Mouse (Mus musculus): ENCODE measurements around the gene Pax2. TPM values are rescaled to one million over a fixed set of nuclear protein-coding genes. Genes with fewer than 3 reads are reported as not detected.

The Pax2 gene
- polyA plus RNA-seq (2014; fragmentation: Illumina TruSeq; extraction: RNeasy Lipid Tissue Mini Kit (QIAGEN cat#74804); ENCODE audit: low read depth, low replicate concordance) = not detected

DNA sequence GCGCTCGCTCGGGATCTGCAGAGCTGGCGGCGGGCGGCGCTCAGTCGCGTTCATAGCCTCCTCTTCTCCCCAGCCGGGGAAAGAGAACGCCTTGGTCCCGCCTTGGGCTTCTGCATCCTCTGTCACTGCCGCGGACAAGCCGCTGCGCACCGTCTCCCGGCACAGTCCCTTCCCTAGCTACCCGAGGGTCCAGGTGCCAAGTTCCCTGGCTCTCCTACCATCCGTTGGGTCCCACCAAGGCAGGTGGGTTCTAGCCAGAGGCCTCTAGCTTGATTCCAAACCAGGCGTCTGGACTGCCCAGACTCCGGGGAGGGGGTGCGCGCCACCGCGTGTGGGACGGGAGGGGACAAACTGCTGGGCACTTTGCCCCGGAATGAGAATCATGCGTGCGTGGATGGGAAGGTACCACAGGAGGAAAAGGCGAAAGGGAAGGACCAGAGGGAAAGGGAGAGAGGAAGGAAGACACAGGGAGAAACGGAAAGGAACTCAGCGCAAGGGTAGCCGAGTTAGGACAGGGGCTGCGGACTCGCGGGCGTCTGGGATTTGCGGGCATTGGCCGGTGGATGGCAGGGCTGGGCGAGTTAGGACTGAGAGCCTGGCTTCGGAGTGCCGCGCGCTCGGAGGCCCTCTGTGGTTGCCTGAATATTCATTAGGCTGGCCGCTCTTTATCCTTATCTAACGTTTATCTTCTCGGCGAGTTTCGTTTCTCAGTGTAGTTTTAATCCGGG lies at the start of gene Pax2:
Gene Pax2 (plus strand): TSS at position 353 of the 728 bp plus-strand sequence.

Other genes with a start within 250 kb of the Pax2 start
- gene Sec31b, start 210.2 kb upstream of the Pax2 start, polyA plus RNA-seq (2014; fragmentation: Illumina TruSeq; extraction: RNeasy Lipid Tissue Mini Kit (QIAGEN cat#74804); ENCODE audit: low read depth, low replicate concordance) = not detected
- not detected for gene Gm20538, start 203.2 kb upstream of the Pax2 start, polyA plus RNA-seq (2014; fragmentation: Illumina TruSeq; extraction: RNeasy Lipid Tissue Mini Kit (QIAGEN cat#74804); ENCODE audit: low read depth, low replicate concordance)
- 79.5 TPM for gene Ndufb8, start 200.6 kb upstream of the Pax2 start, polyA plus RNA-seq (2014; fragmentation: Illumina TruSeq; extraction: RNeasy Lipid Tissue Mini Kit (QIAGEN cat#74804); ENCODE audit: low read depth, low replicate concordance)
- 10.7 TPM for gene Hif1an, start 193.2 kb upstream of the Pax2 start, polyA plus RNA-seq (2014; fragmentation: Illumina TruSeq; extraction: RNeasy Lipid Tissue Mini Kit (QIAGEN cat#74804); ENCODE audit: low read depth, low replicate concordance)
- 48.1 TPM for gene Slf2, start 175.1 kb downstream of the Pax2 start, polyA plus RNA-seq (2014; fragmentation: Illumina TruSeq; extraction: RNeasy Lipid Tissue Mini Kit (QIAGEN cat#74804); ENCODE audit: low read depth, low replicate concordance)
- gene Sema4g, start 233.1 kb downstream of the Pax2 start, polyA plus RNA-seq (2014; fragmentation: Illumina TruSeq; extraction: RNeasy Lipid Tissue Mini Kit (QIAGEN cat#74804); ENCODE audit: low read depth, low replicate concordance) = 0.52 TPM
- 8.7 TPM for gene Twnk, start 249.6 kb downstream of the Pax2 start, polyA plus RNA-seq (2014; fragmentation: Illumina TruSeq; extraction: RNeasy Lipid Tissue Mini Kit (QIAGEN cat#74804); ENCODE audit: low read depth, low replicate concordance)

Measured in adrenal gland, adult 10 weeks (tissue).